Mouse (Mus musculus) R1 (cell line): ENCODE results near the gene Sphk2.

ENCODE experiments used
- DNase-seq: peaks from one replicate; pipeline ENCODE4 v3.0.0-alpha.2; 2018; ENCODE audit warnings: low read depth, low spot score

The Sphk2 gene

DNA sequence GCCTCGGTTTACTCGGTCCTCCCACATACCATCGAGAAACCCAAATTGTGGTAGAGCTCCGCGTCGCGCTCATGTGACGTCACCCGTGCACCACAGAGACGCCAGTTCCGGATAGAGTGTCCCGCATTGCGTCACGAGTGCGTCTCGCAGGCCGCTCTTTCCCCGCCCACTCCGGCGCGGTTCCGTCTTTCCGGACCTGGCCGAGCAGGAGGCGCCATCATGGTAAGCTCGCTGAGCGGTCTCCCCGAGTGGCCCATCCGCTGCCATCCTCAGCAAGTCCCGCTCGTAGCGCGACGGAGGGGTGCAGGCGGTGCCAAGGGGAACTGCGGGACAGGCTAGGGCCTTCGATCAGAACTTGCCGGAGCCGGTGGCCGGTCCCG is at the start of gene Sphk2:
Sphk2 (minus strand) TSS at position 85 of the 380 bp plus-strand sequence.
- DNase-seq: peak; percentile 99

GRCm38 (mm10) chr7:45767500-45767899 is 49.7 kb upstream of the Sphk2 start:
- DNase-seq: peak; percentile 52

- no peak for DNase-seq
These were observed 49.0 kb upstream of the Sphk2 start for GRCm38 (mm10) chr7:45766764-45767163.

GRCm38 (mm10) chr7:45765995-45766394 is 48.2 kb upstream of the Sphk2 start:
- no peak for DNase-seq

- no peak for DNase-seq
These were observed 42.3 kb upstream of the Sphk2 start for GRCm38 (mm10) chr7:45760151-45760550.

DNA sequence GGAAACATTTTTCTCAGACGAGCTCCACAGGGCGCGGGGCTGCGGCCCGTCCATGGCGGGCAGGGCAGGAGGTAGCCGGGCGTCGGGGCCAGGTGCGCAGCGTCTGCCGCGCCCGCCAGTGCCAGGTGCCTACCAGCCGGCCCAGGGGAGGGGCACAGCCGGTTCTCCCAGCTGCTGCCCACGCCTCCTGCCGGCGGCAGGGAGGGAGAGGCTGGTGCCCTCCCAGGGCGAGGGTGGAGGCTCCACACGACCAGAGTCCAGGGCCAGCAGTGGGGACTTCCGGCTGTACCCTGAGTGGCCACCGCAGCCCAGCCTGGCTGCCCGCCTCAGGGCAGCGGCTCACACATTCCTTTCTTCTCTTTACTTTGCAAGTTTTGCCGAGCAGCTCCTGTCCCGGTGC is 41.6 kb upstream of the Sphk2 start:
- DNase-seq: no peak

GRCm38 (mm10) chr7:45755703-45756102 is 37.9 kb upstream of the Sphk2 start:
- peak; percentile 87 for DNase-seq

GRCm38 (mm10) chr7:45750162-45750561 is 32.4 kb upstream of the Sphk2 start:
- DNase-seq: no peak

DNA sequence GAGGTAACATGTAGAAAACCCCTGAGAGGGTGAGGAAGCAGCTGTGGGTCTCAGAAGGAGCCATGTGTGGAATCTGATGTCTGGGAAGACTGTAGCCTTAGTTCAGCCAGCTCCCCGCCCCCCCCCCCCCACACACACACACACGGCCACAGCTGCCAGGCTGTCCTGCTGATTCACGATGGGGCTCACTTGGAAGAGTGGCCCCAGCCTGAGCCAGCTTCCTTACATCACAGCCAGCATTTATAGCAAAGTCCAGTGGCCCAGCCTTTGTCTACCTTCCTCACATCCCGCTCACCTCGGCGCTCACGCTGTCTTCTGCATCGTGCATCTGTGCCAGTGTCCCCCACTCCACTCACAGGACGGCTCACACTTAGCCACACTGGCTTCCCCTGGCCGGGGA is 31.6 kb upstream of the Sphk2 start:
- DNase-seq: no peak

DNA sequence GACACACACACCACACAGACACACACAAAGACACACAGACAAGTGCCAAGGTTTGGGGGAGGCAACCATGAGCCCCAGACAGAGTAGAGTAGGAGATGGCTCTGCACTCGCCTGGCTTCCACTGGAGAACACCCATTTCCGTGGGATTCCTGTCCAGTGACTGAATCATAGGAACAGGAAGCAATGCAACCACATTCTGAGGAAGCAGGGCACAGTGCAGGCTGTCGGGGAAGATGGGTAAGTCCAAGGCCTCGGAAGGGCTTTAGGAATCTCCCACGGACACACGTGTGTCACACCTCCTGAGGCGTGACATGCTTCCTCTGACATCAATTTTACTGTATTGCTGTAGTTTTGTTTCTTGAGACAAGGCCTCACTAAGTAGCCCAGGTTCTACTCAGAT is 30.3 kb upstream of the Sphk2 start:
- DNase-seq: no peak

- DNase-seq: no peak
These were observed 29.6 kb upstream of the Sphk2 start for GRCm38 (mm10) chr7:45747450-45747849.

DNA sequence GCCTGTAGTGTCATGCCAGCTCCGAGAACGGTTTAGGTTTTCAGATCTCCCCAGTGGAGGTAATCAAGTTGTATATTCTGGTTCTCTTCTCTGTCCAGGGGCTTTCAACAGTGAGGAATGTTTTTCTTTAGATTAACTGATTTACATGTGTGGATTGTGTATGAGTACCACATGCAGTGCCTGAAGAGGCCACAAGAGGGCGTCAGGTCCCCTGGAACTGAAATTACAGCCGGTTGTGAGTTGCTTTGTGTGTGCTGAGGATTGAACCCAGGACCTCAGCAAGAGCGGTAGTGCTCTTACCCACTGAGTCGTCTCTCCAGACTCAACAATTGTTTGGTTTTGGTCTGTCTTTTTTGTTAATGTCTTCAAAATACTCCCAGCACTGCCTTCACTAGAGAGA is 28.7 kb upstream of the Sphk2 start:
- DNase-seq: peak; percentile 64

DNA sequence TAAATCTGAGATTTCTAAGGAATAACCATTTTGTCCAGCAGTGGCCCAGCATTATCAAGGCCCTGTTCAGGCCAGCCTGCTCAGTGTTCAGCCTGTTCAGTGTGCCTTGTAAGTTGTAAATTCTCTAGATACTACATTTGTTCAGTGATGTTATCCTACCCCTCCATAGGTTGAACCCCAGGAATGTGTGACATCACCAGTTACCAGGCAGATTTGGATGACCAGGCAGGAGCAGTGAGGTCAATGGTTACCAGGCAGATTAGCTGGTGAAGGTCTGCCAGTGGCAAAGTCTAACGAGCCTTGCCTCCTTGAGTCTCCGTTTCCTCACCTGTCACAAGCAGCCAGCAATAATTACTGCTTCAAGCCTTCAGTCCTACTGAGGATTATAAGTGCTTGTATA is 26.6 kb upstream of the Sphk2 start:
- peak; percentile 70 for DNase-seq

- DNase-seq: peak; percentile 60
These were observed 24.5 kb upstream of the Sphk2 start for GRCm38 (mm10) chr7:45742338-45742737.

- DNase-seq: no peak
These were observed 24.0 kb upstream of the Sphk2 start for GRCm38 (mm10) chr7:45741777-45742176.

GRCm38 (mm10) chr7:45741308-45741707 is 23.5 kb upstream of the Sphk2 start:
- DNase-seq: no peak

- peak; percentile 52 for DNase-seq
These were observed 22.0 kb upstream of the Sphk2 start for GRCm38 (mm10) chr7:45739820-45740219.

GRCm38 (mm10) chr7:45739162-45739763 is 21.5 kb upstream of the Sphk2 start:
- DNase-seq: peak; percentile 76

DNA sequence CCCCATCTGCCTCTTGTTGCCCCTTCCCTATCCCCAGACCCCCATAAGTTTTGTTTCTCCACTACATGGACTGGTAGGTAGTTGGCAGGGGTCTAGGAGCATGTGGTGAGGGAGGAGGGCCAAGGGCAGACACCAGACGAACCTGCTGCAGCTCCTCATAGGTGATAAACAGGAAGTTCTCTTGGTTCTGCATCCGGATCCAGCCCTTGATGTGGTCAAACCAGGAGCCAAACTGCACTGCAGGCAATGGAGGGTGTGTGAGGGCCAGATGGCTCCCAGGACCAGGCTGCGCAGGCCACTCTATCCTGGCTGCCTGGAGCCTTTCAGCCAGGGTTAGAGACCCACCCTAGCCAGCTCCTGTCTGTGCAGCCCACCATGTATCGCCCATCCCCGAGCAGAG is 15.7 kb upstream of the Sphk2 start:
- no peak for DNase-seq

GRCm38 (mm10) chr7:45730727-45731431 is 13.1 kb upstream of the Sphk2 start:
- DNase-seq: peak; percentile 87

DNA sequence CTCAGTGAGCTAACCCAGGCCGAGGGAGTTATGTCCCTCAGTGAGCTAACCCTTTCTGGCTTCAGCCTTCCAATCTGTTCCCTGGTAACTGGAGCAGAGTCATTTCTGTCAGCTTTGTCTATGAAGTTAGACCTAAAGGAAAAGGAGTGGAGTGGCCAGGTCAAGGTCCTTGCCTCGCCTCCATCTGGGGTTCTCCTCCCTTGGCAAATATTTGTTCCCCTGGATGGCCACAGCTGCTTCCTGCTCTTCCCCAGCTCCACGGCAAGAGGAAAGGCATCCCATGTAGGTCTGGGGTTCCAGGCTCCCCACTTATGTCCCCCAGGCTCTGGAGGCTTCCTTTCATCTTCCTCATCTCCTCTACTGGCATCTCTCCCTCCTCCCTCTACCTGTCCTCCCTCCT is 9.8 kb upstream of the Sphk2 start:
- no peak for DNase-seq

DNA sequence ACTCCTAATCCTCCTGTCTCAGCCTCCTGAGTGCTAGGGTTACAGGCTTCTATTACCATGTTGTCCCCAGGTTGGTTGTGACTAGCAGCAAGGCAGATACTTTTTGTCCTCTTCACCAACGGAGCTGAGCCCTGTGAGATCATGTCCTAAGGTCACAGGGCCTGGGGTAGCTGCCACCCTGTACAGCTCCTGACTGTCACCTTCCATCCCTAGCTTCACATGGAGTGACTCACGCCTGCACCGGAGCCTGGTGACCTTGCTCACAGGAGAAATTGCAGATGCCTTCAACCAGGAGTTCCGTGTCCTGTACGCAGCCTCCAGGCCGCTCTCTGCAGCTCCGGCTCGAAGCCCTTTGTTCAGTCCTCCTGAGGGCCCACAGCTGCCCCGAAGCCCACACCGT is 8.6 kb upstream of the Sphk2 start:
- no peak for DNase-seq

DNA sequence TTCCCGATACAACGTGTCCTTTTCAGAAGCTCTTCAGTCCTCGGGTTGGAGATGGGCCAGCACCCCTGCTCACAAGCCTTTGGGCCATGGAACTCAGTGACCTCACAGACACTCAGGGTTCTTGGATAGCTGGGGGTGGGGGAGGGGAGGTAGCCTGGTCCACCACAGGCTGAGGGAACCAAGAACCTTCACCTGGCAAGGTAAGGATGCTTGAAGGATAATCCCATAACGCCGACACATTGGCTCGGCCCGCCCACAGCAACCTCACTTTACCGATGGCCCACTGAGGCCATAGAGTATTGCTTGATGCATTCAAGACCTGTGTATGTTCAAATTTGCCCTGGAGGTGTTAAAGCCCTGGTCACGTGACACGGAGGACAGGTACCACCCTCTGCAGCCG is 7.9 kb upstream of the Sphk2 start, which contains the start of gene Spaca4:
Spaca4 (minus strand) TSS at position 101 of the 400 bp plus-strand sequence.
- DNase-seq: no peak
